14 mouse cellular contexts compared by ENCODE assay signal in the genomic region with DNA sequence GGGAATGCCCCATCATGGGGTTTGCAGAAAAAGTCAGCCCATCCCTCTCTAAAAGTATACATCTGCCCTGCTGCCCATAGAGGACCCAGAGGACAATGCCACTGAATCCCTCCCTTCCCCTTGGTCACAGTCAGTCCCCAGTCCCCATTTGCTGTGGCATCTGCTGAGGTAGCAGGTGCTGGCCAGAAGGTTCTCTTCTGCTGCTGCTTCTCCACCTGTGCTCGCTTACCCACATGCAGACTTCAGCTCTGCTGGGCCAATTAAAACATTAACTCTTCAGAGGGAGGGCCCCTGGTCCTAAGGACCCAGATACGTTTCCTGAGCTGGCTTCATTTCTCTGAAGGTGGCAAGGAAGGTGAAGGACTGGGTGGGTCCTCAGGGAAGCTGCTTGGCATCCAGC.
DNase-seq lines count a peak whose midpoint lies in the region.
"Had no signal": no experiment of that assay in that cellular context is flagged by ENCODE, and none has a peak within 500 bp of the region (broad histone marks: within the 10 kb centered on the region; RNA-seq: fewer than 3 reads in every experiment).

No protein-coding gene starts in this region.

- intact Hi-C loops in left cerebral cortex, postnatal 4 days (cut with DNase I) = loop anchor here (2.0 kb wide), 1 partner anchor 181 kb away; no protein-coding TSS in a partner anchor
- intact Hi-C loops in left cerebral cortex, postnatal 36 days (cut with DNase I) = loop anchor here (2.0 to 5.0 kb wide), 2 partner anchors 183 to 253 kb away; a partner anchor contains a TSS

- peak; percentile 61 for DNase-seq in left cerebral cortex, postnatal 4 days
- DNase-seq in left cerebral cortex, postnatal 36 days (ENCODE audit: low spot score in 2 of 2) = no peak
- peak; percentile 77 for DNase-seq in cerebellum, adult 18-20 months
- DNase-seq in cerebellum, postnatal 10 days = peak; percentile 78 to 84
- DNase-seq in spleen, postnatal 14 days (ENCODE audit: low spot score in 2 of 2) = no peak
- DNase-seq in kidney, postnatal 14 days = no peak
- no peak for DNase-seq in thymus, postnatal 25 days
- DNase-seq: adrenal gland, postnatal 10 days; forebrain, postnatal 0 days; gastrocnemius, postnatal 10 days; kidney, adult 11 months; kidney, postnatal 4 days; layer of hippocampus, adult 9-11 months; right cerebral cortex, postnatal 4 days had no signal

Comparison
In these comparisons a context has a peak if more than half of its experiments do, and no peak if none do; other contexts are left out.
1. DNase-seq: peak in left cerebral cortex, postnatal 4 days (single experiment), cerebellum, adult 18-20 months (2 of 2) and cerebellum, postnatal 10 days (2 of 2); none in left cerebral cortex, postnatal 36 days (0 of 2), spleen, postnatal 14 days (0 of 2), kidney, postnatal 14 days (single experiment) and thymus, postnatal 25 days (single experiment).